Mouse (Mus musculus): ENCODE measurements around the gene Vamp2.

DNA sequence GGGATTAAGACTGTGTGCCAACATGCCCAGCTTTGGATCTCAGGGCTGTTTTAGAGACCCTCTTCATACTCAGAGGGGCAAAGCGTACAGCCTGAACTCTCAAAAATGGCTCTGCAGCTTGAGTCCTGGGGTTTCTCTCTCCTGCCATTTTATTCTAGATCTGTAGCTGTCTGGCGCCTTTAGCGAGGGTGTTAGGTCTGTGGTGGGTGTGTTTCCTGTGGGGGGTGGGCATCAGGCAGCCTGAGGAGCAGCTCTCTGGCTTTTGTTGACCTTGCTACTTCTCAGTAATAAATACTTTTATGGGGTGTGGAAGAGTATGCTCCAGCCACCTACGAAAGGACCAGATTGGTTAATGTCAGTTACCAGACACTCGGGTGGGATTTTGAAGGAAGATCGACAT lies 10.2 kb upstream of the Vamp2 start:
- TF ChIP-seq POLR2A (IDR thresholded peaks at IDR 0.05; ENCODE audit: low read depth, low read length) (no peak), CTCF (IDR thresholded peaks at IDR 0.05; ENCODE audit: extremely low read depth, insufficient read length, insufficient replicate concordance, low read depth, low read length) (no peak)

Measured in small intestine, adult 2 months (tissue).